Mouse (Mus musculus): ENCODE results near the gene Trp63.

DNA sequence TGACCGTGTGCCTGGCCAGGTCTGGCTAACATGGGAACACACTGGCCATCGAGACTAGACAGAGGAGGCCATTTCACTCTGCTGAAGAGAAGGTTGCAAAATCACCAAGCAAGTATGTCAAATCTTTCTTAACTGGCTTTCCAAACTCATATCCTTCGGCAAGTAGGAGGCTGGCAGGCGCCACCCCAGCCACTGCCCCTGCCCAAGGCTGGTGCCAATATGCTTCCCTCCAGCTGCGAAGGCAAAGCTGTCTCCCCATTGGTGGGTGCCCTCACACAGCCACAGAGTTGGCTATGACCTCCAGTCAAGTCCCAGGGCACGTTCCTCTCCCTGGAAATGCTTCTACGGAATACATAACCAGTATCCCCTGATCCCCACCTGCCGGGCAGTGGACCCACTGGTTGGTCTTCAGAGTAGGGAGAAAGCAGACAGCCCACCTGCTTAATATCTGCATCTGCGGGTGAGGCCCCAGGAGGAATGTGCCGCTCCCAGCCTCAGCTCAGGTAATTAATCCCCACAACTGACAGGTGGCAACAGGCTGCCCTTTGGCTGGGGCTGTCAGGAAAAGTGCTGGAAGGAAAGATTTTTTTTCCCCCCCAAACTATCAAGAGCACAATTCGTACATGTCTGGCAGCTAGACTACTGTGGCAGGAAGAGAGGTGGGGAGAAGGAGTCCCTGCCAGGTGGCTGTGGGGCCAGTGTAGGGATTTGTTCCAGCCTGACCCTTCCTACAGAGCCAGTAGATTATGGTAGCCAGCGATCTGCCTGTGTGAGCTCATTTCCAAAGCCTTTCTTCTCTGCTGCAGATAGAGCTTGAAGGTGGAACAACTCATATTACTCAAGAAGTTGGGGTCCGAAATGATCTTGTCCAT, 166.3 kb downstream of the Trp63 start:
- TF ChIP-seq CTCF (IDR thresholded peaks at IDR 0.05; ENCODE audit: borderline replicate concordance, control insufficient read depth, extremely low read depth, insufficient read depth, low read length, poor library complexity) (no peak), POLR2A (IDR thresholded peaks at IDR 0.05; ENCODE audit: control insufficient read depth, extremely low read depth, insufficient read depth, low read length, poor library complexity) (no peak)

Data from thymus, adult 2 months (tissue).